Mouse (Mus musculus) bone marrow, adult 2 months (tissue): ENCODE measurements at regions not wholly inside any gene's neighbourhood (a gene's known extent, or its start where the extent isn't known, plus 50 kb on each side); places are given as distances from the start of the nearest gene placed in this dataset.

Experiments
- H3K27ac ChIP-seq: fragments of 200-500 bp; 2 replicates; pipeline ENCODE4 v1.5.1; 2012; ENCODE audit warnings: low read depth, mild to moderate bottlenecking, control low read depth, inconsistent platforms, low read length; ENCODE audit not compliant: control insufficient read depth, poor library complexity, insufficient read depth
- H3K4me1 ChIP-seq: fragments of 200-500 bp; 2 replicates; pipeline ENCODE4 v1.6.1; 2011; ENCODE audit warnings: low read length; ENCODE audit not compliant: control insufficient read depth, insufficient read depth
- H3K4me3 ChIP-seq: fragments of 200-500 bp; replicated peaks from 2 replicates; pipeline ENCODE3; 2011; ENCODE audit warnings: mild to moderate bottlenecking, low read depth, low read length, control low read depth; ENCODE audit not compliant: control insufficient read depth
- CTCF ChIP-seq: fragments of 200-500 bp; IDR thresholded peaks from 2 replicates; pipeline ENCODE4 v1.5.1; 2011; ENCODE audit warnings: low read length, control low read depth; ENCODE audit not compliant: control insufficient read depth, insufficient read depth
- POLR2A ChIP-seq: fragments of 200-500 bp; IDR thresholded peaks from 2 replicates; pipeline ENCODE4 v1.6.1; 2011; ENCODE audit warnings: low read depth, mild to moderate bottlenecking, control low read depth, low read length, borderline replicate concordance; ENCODE audit not compliant: control insufficient read depth
- WGBS: fragments of 180-500 bp; shearing (Covaris S2); methylation state at CpG from one replicate; pipeline ENCODE4 v1.1.7; 2018; 5-methylcytosine and 5-hydroxymethylcytosine counted together

DNA sequence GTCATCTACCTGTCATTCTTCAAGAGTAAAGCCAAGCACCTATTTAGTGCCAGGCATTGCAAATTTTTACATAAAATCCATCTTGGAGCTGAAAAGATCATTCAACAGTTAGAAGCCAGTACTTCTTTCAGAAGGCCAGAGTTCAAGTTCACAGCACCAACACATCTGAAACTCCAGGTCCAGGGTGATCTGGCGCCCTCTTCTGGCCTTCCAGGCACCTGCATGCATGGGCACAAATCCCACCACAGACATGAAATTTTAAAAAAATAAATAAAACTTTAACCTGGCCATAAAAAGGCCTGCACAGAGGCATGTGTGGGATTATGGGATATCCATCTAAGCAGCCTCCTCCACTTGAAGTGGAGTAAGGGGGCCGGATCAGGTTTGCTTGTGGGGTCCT lies 144.7 kb downstream of the Cct6b start:
- H3K27ac ChIP-seq = no peak overlapping the region
- H3K4me1 ChIP-seq = no peaks in the 10 kb centered on the region
- no peak overlapping the region for H3K4me3 ChIP-seq
- TF ChIP-seq POLR2A (no peak), CTCF (peak; percentile 59)
- WGBS = 46% methylated on average over 2 of the region's 2 CpGs

- H3K4me3 ChIP-seq = no peak overlapping the region
- whole genome bisulfite sequencing = 7% methylated on average over 9 of the region's 9 CpGs
- no peaks in the 10 kb centered on the region for H3K4me1 ChIP-seq
- no peak overlapping the region for H3K27ac ChIP-seq
- TF ChIP-seq POLR2A (no peak), CTCF (no peak)
Observed at GRCm38 (mm10) chr11:82618457-82618856, 145.7 kb downstream of the Cct6b start.

DNA sequence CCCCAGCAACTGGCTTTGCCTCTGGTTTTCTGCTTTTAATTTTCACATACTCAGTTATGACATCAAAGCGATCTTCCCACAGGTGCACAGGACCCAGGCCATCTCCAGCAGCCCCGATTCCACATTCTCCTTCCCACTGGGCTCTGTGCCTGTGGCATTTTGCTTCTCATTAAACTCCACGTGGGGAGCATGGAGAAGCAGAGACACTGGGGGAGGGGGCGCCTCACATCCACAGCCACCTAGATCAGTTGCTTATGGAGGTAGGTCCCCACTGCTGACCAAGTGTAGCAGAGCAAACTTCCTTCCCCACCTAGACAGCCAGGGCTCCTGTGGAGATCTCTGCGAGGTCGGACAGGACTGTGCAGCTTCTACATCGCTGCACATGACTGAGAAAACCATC lies 147.3 kb downstream of the Cct6b start:
- H3K4me1 ChIP-seq = no peaks in the 10 kb centered on the region
- TF ChIP-seq CTCF (no peak), POLR2A (no peak)
- H3K27ac ChIP-seq = no peak overlapping the region
- 64% methylated on average over 7 of the region's 7 CpGs for WGBS
- no peak overlapping the region for H3K4me3 ChIP-seq

DNA sequence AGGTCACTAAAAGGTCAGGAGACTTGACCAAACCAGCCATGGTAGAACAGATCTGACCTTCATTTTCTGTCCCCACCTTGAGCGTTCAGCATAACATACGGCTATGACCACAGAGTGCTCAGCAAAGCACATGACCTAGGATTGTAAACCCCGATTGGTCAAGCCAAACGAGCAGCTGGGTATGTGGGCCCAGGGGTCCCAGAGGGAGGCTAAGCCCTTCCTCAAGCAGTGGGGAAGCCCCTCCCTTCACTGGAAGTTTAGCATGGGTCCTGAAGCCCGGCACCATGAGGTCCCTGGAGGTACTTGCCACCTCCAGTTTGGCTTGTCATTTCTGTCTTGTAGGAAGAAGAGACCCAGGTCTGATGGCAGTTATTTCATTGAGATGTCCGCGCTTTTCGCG lies 149.8 kb downstream of the Cct6b start:
- H3K4me3 ChIP-seq = no peak overlapping the region
- TF ChIP-seq POLR2A = no peak
- no peak for TF ChIP-seq CTCF

DNA sequence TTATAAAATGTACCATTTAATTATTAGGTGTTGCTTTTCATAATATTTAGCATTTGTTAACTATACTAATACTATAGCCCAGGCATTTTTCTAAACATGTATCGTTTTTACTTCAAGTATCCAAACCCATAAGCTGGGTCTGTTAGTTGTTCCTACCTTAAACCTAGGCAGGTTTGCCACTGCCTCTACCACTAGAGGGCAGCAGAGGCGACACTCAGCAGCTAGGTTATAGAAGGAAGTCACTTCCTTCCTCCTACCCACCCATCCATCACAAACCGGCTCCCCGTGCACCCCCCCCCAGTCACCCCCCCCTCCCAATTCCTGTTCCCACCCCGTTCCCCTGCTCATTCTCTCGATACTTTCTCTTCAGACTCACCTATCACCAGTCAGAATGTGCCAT lies 150.6 kb downstream of the Cct6b start:
- Histone ChIP-seq H3K27ac (no peak overlapping the region), H3K4me1 (no peaks in the 10 kb centered on the region), H3K4me3 (no peak overlapping the region)
- TF ChIP-seq POLR2A = no peak
- TF ChIP-seq CTCF = peak; percentile 92
- 5% methylated on average over 6 of the region's 6 CpGs for WGBS

More for the DNA sequence above, 149.8 kb downstream of the Cct6b start:
- no peaks in the 10 kb centered on the region for H3K4me1 ChIP-seq
- 80% methylated on average over 9 of the region's 9 CpGs for WGBS
- no peak overlapping the region for H3K27ac ChIP-seq

DNA sequence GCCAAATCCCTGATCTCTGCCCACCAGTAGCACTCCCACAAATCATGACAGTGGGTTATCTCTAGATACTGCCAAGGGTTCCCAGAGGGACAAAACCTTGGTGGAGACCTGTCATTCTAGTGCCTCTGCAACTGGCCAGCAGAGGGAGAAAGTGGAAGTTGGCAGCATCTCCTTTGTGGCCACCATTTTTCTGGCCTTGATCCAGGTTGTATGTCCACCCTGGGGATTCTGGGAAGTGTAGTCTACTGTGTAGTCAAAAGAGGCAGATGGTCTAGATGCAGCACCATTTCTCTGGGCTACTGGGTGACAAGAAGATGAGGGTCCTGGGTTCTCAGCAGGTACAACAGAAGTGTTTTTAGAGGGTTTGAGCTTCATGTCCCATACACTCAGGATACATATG lies 152.1 kb downstream of the Cct6b start:
- peak; percentile 33; the same call in 1 of the 2 replicates for TF ChIP-seq CTCF
- no peak for TF ChIP-seq POLR2A
- no peaks in the 10 kb centered on the region for H3K4me1 ChIP-seq
- H3K4me3 ChIP-seq = no peak overlapping the region
- H3K27ac ChIP-seq = no peak overlapping the region

GRCm38 (mm10) chr11:82608963-82609362 lies 155.2 kb downstream of the Cct6b start:
- Histone ChIP-seq H3K4me3 (no peak overlapping the region), H3K27ac (no peak overlapping the region), H3K4me1 (no peaks in the 10 kb centered on the region)
- 63% methylated on average over 1 of the region's 1 CpGs for WGBS
- TF ChIP-seq POLR2A = no peak
- TF ChIP-seq CTCF = no peak

GRCm38 (mm10) chr11:82607661-82608060 lies 156.5 kb downstream of the Cct6b start:
- TF ChIP-seq CTCF (no peak), POLR2A (no peak)
- Histone ChIP-seq H3K27ac (no peak overlapping the region), H3K4me1 (no peaks in the 10 kb centered on the region), H3K4me3 (no peak overlapping the region)
- WGBS = 80% methylated on average over 5 of the region's 5 CpGs

DNA sequence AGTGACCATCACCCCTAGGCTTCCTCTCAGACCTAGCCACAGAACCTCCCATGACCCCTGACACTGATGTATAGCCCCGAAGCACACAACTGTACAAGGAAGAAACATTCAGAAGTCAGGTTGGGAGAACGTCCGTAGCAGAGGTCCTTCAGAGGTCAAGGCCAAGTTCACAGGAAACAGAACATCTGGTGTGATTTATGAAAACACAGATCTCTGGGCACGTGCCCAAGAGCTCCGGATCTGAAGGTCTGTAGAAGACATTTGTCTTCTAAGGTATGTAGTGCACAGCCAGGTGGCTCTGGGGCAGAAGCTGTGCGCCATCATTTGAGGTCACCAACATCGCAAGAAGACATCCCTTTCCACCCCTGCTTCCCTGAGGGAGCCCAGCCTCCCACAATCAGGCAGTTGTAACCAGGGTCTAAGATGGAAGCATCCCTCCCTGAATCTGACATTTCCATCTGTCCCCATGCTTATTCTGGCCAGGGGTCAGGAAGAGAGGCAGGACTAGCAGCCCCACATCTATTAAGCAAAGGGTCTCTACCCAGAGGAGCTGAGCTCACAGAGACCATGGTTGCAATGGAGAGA lies 159.8 kb downstream of the Cct6b start:
- no peak overlapping the region for H3K4me3 ChIP-seq
- WGBS = 19% methylated on average over 7 of the region's 7 CpGs
- TF ChIP-seq POLR2A = no peak
- no peak for TF ChIP-seq CTCF
- no peak overlapping the region for H3K27ac ChIP-seq
- H3K4me1 ChIP-seq = no peaks in the 10 kb centered on the region
